Mouse (Mus musculus): ENCODE results near the gene Pde6h. TPM values are rescaled to one million over a fixed set of nuclear protein-coding genes. Genes with fewer than 3 reads are reported as not detected.

Gene Pde6h
- polyA plus RNA-seq, 1 experiment, result 6.5 TPM

DNA sequence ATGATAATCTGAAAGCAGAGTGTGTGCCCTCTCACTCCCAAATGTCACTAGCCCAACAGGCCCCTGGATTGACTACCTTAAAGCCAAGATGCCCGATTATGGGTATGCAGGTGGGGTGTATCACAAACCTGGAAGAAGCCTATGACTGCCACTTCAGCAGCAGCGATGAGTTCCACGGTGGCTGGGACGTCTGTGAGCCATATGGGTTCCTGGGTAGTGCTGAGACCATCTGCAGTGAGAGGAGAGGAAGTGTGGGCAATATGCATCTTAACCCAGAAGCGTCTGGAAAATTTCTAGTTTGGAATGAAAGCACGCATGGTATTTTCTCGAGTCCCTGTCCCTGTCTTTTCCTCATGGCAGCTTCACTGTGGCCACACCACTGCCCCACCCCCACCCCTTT, 2.0 kb upstream of the Pde6h start:
- no peak overlapping the region for H3K27ac ChIP-seq (ENCODE audit: control insufficient read depth, insufficient read depth, low read depth, low read length)
- no peaks in the 10 kb centered on the region for H3K27me3 ChIP-seq (ENCODE audit: control insufficient read depth, insufficient read depth, low read length)
- TF ChIP-seq POLR2A (IDR thresholded peaks at IDR 0.05; ENCODE audit: control insufficient read depth, low read depth, low read length) (no peak), CTCF (IDR thresholded peaks at IDR 0.05; ENCODE audit: control insufficient read depth, insufficient read depth, insufficient replicate concordance, low read depth, low read length) (no peak)
- H3K4me1 ChIP-seq (ENCODE audit: control insufficient read depth, insufficient read depth, low read length), result no peaks in the 10 kb centered on the region
- H3K36me3 ChIP-seq (ENCODE audit: control insufficient read depth, insufficient read depth, low read length), result no peaks in the 10 kb centered on the region
- H3K4me3 ChIP-seq (ENCODE audit: control insufficient read depth, low read depth, low read length), result no peak overlapping the region

DNA sequence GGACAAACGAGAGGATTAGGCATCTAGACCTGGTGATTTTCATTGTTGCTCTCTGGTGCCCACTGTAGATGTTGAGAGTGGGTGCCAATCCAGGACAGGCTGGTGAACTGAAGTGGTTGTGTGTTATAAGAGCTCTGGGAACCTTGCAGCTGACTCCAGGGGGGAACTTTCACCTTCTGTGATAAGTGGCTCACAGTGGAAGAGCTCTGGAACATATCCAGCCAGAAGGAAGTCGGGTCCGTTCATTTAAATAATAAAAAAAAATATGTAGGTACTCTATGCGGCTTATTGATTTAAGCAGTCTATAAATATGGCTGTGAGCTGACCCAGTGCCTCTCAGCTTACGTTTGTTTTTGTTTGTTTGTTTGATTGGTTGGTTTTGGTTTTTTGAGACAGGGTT, 1.6 kb upstream of the Pde6h start, which contains the start of gene Erp27:
TSS of gene Erp27 (minus strand) at position 101 of the 400 bp plus-strand sequence.
- TF ChIP-seq CTCF (IDR thresholded peaks at IDR 0.05; ENCODE audit: control insufficient read depth, insufficient read depth, insufficient replicate concordance, low read depth, low read length) (no peak), POLR2A (IDR thresholded peaks at IDR 0.05; ENCODE audit: control insufficient read depth, low read depth, low read length) (no peak)
- H3K4me3 ChIP-seq (ENCODE audit: control insufficient read depth, low read depth, low read length), result no peak within 1 kb of the TSS
- no peak within 1 kb of the TSS for H3K27ac ChIP-seq (ENCODE audit: control insufficient read depth, insufficient read depth, low read depth, low read length)
- H3K27me3 ChIP-seq (ENCODE audit: control insufficient read depth, insufficient read depth, low read length), result no peaks in the 10 kb centered on the region
- no peaks in the 10 kb centered on the region for H3K4me1 ChIP-seq (ENCODE audit: control insufficient read depth, insufficient read depth, low read length)
- no peaks in the 10 kb centered on the region for H3K36me3 ChIP-seq (ENCODE audit: control insufficient read depth, insufficient read depth, low read length)

GRCm38 (mm10) chr6:136922871-136923270, 761 bp upstream of the Pde6h start:
- no peaks in the 10 kb centered on the region for H3K36me3 ChIP-seq (ENCODE audit: control insufficient read depth, insufficient read depth, low read length)
- H3K4me3 ChIP-seq (ENCODE audit: control insufficient read depth, low read depth, low read length), result no peak overlapping the region
- no peaks in the 10 kb centered on the region for H3K4me1 ChIP-seq (ENCODE audit: control insufficient read depth, insufficient read depth, low read length)
- no peaks in the 10 kb centered on the region for H3K27me3 ChIP-seq (ENCODE audit: control insufficient read depth, insufficient read depth, low read length)
- H3K27ac ChIP-seq (ENCODE audit: control insufficient read depth, insufficient read depth, low read depth, low read length), result no peak overlapping the region
- TF ChIP-seq CTCF (IDR thresholded peaks at IDR 0.05; ENCODE audit: control insufficient read depth, insufficient read depth, insufficient replicate concordance, low read depth, low read length), result no peak
- TF ChIP-seq POLR2A (IDR thresholded peaks at IDR 0.05; ENCODE audit: control insufficient read depth, low read depth, low read length), result no peak

DNA sequence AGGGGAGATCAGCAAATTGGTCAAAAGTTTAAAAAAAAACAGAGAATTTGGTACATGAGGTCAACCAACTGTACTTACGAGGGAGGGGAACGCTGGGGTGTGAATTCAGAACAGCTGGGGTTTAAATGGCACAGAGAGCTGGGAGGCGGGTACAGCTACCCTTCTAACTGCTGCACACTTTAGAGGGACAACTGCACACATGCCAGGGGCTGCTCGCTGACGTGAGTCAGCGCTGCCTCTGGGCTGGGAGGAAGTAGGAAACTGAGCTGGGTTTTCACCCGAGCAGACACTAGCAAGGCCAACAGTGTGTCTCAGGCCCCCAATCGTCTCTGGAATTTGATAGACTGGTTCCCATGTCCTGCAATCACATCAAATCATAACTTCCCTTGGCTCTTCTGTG, 1.4 kb downstream of the Pde6h start:
- H3K27me3 ChIP-seq (ENCODE audit: control insufficient read depth, insufficient read depth, low read length), result no peaks in the 10 kb centered on the region
- H3K4me1 ChIP-seq (ENCODE audit: control insufficient read depth, insufficient read depth, low read length), result no peaks in the 10 kb centered on the region
- no peak for TF ChIP-seq CTCF (IDR thresholded peaks at IDR 0.05; ENCODE audit: control insufficient read depth, insufficient read depth, insufficient replicate concordance, low read depth, low read length)
- TF ChIP-seq POLR2A (IDR thresholded peaks at IDR 0.05; ENCODE audit: control insufficient read depth, low read depth, low read length), result no peak
- H3K27ac ChIP-seq (ENCODE audit: control insufficient read depth, insufficient read depth, low read depth, low read length), result no peak overlapping the region
- no peak overlapping the region for H3K4me3 ChIP-seq (ENCODE audit: control insufficient read depth, low read depth, low read length)
- no peaks in the 10 kb centered on the region for H3K36me3 ChIP-seq (ENCODE audit: control insufficient read depth, insufficient read depth, low read length)

- Histone ChIP-seq H3K27me3 (ENCODE audit: control insufficient read depth, insufficient read depth, low read length) (no peaks in the 10 kb centered on the region), H3K27ac (ENCODE audit: control insufficient read depth, insufficient read depth, low read depth, low read length) (no peak overlapping the region), H3K4me1 (ENCODE audit: control insufficient read depth, insufficient read depth, low read length) (no peaks in the 10 kb centered on the region), H3K36me3 (ENCODE audit: control insufficient read depth, insufficient read depth, low read length) (no peaks in the 10 kb centered on the region), H3K4me3 (ENCODE audit: control insufficient read depth, low read depth, low read length) (no peak overlapping the region)
- TF ChIP-seq CTCF (IDR thresholded peaks at IDR 0.05; ENCODE audit: control insufficient read depth, insufficient read depth, insufficient replicate concordance, low read depth, low read length) (no peak), POLR2A (IDR thresholded peaks at IDR 0.05; ENCODE audit: control insufficient read depth, low read depth, low read length) (no peak)
Measured at GRCm38 (mm10) chr6:136927626-136928025, 4.0 kb downstream of the Pde6h start.

DNA sequence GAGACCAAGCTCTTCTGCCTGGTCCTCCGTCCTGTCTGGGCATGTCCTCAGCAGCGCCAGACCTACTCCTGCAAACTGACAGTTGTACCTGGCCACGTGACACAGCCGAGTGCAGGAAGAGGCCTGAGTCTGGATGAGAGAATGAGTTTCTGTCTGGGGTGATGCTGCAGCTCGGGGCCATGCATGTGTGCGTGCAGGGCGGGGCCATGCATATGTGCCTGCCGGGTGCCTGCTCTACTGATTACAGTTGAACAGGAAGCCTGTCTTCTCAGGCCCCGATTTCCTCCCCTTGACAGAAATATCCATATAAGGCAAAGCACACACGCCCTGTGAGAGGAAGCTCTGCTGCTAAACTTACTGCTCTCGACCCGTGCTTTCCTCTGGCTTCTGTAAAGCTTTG, 7.0 kb downstream of the Pde6h start:
- Histone ChIP-seq H3K27ac (ENCODE audit: control insufficient read depth, insufficient read depth, low read depth, low read length) (no peak overlapping the region), H3K36me3 (ENCODE audit: control insufficient read depth, insufficient read depth, low read length) (no peaks in the 10 kb centered on the region), H3K4me3 (ENCODE audit: control insufficient read depth, low read depth, low read length) (no peak overlapping the region), H3K4me1 (ENCODE audit: control insufficient read depth, insufficient read depth, low read length) (no peaks in the 10 kb centered on the region), H3K27me3 (ENCODE audit: control insufficient read depth, insufficient read depth, low read length) (no peaks in the 10 kb centered on the region)
- TF ChIP-seq POLR2A (IDR thresholded peaks at IDR 0.05; ENCODE audit: control insufficient read depth, low read depth, low read length) (no peak), CTCF (IDR thresholded peaks at IDR 0.05; ENCODE audit: control insufficient read depth, insufficient read depth, insufficient replicate concordance, low read depth, low read length) (no peak)

GRCm38 (mm10) chr6:136931246-136931645, 7.6 kb downstream of the Pde6h start:
- Histone ChIP-seq H3K36me3 (ENCODE audit: control insufficient read depth, insufficient read depth, low read length) (no peaks in the 10 kb centered on the region), H3K4me3 (ENCODE audit: control insufficient read depth, low read depth, low read length) (no peak overlapping the region), H3K27ac (ENCODE audit: control insufficient read depth, insufficient read depth, low read depth, low read length) (no peak overlapping the region), H3K27me3 (ENCODE audit: control insufficient read depth, insufficient read depth, low read length) (no peaks in the 10 kb centered on the region), H3K4me1 (ENCODE audit: control insufficient read depth, insufficient read depth, low read length) (no peaks in the 10 kb centered on the region)
- TF ChIP-seq CTCF (IDR thresholded peaks at IDR 0.05; ENCODE audit: control insufficient read depth, insufficient read depth, insufficient replicate concordance, low read depth, low read length), result no peak
- TF ChIP-seq POLR2A (IDR thresholded peaks at IDR 0.05; ENCODE audit: control insufficient read depth, low read depth, low read length), result no peak

GRCm38 (mm10) chr6:136934068-136934467, 10.4 kb downstream of the Pde6h start:
- TF ChIP-seq CTCF (IDR thresholded peaks at IDR 0.05; ENCODE audit: control insufficient read depth, insufficient read depth, insufficient replicate concordance, low read depth, low read length) (no peak), POLR2A (IDR thresholded peaks at IDR 0.05; ENCODE audit: control insufficient read depth, low read depth, low read length) (no peak)

More at GRCm38 (mm10) chr6:136934068-136934467, 10.4 kb downstream of the Pde6h start:
- H3K4me3 ChIP-seq (ENCODE audit: control insufficient read depth, low read depth, low read length), result no peak overlapping the region
- peaks cover 4% of the 10 kb centered on the region for H3K4me1 ChIP-seq (ENCODE audit: control insufficient read depth, insufficient read depth, low read length)
- H3K27me3 ChIP-seq (ENCODE audit: control insufficient read depth, insufficient read depth, low read length), result no peaks in the 10 kb centered on the region
- H3K36me3 ChIP-seq (ENCODE audit: control insufficient read depth, insufficient read depth, low read length), result no peaks in the 10 kb centered on the region
- H3K27ac ChIP-seq (ENCODE audit: control insufficient read depth, insufficient read depth, low read depth, low read length), result no peak overlapping the region

All from testis, adult 2 months (tissue).